Mouse (Mus musculus): ENCODE measurements around the gene Trmt10c. TPM values are rescaled to one million over a fixed set of nuclear protein-coding genes. Genes with fewer than 3 reads are reported as not detected.
"Not testable (repeated sequence)": the region's sequence is repeated elsewhere in the genome, so short reads cannot be mapped to it uniquely, and the experiment has no call there.

The Trmt10c gene
- total RNA-seq (2014; fragmentation: Nextera tagmentation) (24.1 and 26.0 TPM in 2 replicates), total RNA-seq (2017) (38.0 and 49.4 TPM in 2 replicates)

GRCm38 (mm10) chr16:56037138-56038010 is at the start of gene Trmt10c:
Trmt10c (minus strand) TSS chr16:56037819.
- peak; percentile 97 for ATAC-seq (replicated peaks; ENCODE audit: poor library complexity, severe bottlenecking)

- no peak for ATAC-seq (replicated peaks; ENCODE audit: poor library complexity, severe bottlenecking)
These were observed 48.7 kb upstream of the Trmt10c start for GRCm38 (mm10) chr16:56086336-56086735.

GRCm38 (mm10) chr16:56081691-56082090 is 44.1 kb upstream of the Trmt10c start:
- no peak for ATAC-seq (replicated peaks; ENCODE audit: poor library complexity, severe bottlenecking)

GRCm38 (mm10) chr16:56079419-56079818 is 41.8 kb upstream of the Trmt10c start:
- ATAC-seq (replicated peaks; ENCODE audit: poor library complexity, severe bottlenecking) = no peak

GRCm38 (mm10) chr16:56076121-56076869 is 38.7 kb upstream of the Trmt10c start:
- no peak for ATAC-seq (replicated peaks; ENCODE audit: poor library complexity, severe bottlenecking)

- peak; percentile 86 for ATAC-seq (replicated peaks; ENCODE audit: poor library complexity, severe bottlenecking)
These were observed 37.8 kb upstream of the Trmt10c start for GRCm38 (mm10) chr16:56075222-56076111.

GRCm38 (mm10) chr16:56074565-56074964 is 36.9 kb upstream of the Trmt10c start:
- no peak for ATAC-seq (replicated peaks; ENCODE audit: poor library complexity, severe bottlenecking)

DNA sequence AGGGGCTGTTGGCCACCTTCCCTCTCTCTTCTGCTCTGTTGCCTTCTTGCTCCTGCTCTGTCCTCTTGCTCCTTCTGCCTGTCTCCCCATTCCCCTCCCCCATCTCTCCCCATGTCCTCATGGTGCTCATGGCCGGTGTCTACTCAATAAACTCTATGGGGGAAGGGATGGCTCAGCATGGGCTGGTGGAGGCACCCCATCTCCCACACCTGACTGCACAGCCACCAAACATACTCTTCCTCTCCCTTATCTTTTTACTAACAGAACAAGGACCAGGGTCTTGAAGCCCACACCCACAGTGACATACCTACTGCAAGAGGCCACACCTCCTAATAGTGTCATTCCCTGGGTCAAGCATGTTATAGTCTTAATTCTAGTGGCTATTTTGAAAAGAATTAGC is 36.5 kb upstream of the Trmt10c start:
- no peak for ATAC-seq (replicated peaks; ENCODE audit: poor library complexity, severe bottlenecking)

GRCm38 (mm10) chr16:56073150-56073549 is 35.5 kb upstream of the Trmt10c start:
- not testable (repeated sequence) for ATAC-seq (replicated peaks; ENCODE audit: poor library complexity, severe bottlenecking)

- ATAC-seq (replicated peaks; ENCODE audit: poor library complexity, severe bottlenecking) = no peak
These were observed 34.9 kb upstream of the Trmt10c start for GRCm38 (mm10) chr16:56072533-56072932.

DNA sequence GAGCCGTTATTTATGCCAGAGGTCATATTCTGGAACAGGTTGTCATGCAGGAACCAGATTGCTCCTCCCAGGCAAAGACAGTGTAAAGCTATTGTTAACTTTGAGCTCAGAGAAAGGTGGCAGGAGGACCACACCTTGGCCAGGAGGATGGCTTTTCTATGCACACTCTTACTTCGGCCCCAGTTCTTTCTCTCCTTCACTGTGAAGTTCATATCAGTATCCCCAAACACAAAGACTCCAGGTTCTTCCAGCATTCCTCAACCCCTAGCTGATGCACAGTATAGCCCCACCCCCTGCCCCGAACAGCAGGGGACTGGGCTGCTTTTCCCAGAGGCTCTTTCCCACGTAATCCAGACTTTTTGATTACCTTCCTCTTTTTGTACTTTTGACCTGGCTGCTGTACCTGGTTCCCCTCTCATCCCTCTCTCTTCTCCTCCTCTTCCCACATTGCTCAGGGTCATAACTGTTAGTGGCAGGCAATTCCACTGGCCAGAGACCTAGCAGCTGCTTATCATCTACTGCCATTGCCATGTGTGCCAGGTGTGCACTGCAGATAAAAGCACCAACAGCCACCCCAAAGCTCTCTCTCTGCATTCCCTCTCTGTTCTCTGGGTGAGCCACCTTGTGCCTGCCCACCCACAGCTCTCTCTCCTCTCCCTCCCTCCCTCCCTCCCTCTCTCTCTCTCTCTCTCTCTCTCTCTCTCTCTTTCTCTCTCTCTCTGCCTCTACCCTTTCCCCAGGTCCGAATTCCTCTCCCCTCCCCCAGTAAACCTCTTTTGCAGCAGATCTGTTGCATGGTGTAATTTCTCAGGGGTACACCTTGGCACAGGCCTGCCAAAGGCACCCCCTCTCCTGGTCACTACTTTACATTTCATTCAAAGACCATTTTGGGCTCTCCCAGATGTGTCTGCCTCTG is 34.0 kb upstream of the Trmt10c start:
- no peak for ATAC-seq (replicated peaks; ENCODE audit: poor library complexity, severe bottlenecking)

GRCm38 (mm10) chr16:56068523-56069070 is 31.0 kb upstream of the Trmt10c start:
- ATAC-seq (replicated peaks; ENCODE audit: poor library complexity, severe bottlenecking) = no peak

- ATAC-seq (replicated peaks; ENCODE audit: poor library complexity, severe bottlenecking) = no peak
These were observed 28.5 kb upstream of the Trmt10c start for GRCm38 (mm10) chr16:56066113-56066512.

GRCm38 (mm10) chr16:56064334-56064990 is 26.8 kb upstream of the Trmt10c start:
- ATAC-seq (replicated peaks; ENCODE audit: poor library complexity, severe bottlenecking) = peak; percentile 83

DNA sequence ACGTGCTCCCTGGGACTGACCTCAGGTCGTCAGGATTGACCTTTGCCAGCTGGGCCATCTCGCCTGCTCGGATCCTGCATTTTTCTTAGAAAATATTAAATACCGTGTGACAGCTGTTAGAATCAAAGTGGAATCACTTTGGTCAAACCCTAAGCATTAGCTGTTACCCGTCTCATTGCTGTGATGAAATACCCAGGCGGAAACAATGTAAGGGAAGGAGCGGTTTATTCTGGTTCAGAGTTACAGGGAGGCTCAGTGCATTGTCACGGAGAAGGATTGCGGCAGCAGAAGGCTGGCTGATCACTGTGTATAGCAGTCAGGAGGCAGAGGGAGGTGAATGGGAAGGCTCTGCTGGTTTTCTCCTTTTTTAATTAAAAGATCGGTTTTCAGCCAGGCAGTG is 25.4 kb upstream of the Trmt10c start:
- peak; percentile 69 for ATAC-seq (replicated peaks; ENCODE audit: poor library complexity, severe bottlenecking)

GRCm38 (mm10) chr16:56061995-56062594 is 24.5 kb upstream of the Trmt10c start:
- ATAC-seq (replicated peaks; ENCODE audit: poor library complexity, severe bottlenecking) = peak; percentile 78

DNA sequence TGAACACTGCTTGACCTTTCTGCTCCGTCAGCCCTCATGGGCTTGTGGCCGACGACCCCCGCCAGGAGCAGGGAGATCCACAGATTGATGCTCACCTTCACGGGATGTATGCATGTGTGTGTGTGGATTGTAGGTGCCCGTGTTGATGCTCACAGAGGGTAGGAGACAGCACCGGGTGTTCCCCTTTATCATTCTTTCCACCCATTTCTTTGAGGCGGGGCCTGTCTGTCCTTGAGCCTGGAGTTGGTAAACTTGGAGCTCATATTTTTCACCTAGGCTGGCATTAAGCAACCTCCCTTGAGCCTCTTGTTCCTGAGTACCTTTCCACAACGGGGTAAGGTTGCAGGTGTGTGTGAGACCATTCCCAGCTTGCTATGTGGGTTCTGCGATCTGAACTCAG is 20.5 kb upstream of the Trmt10c start:
- no peak for ATAC-seq (replicated peaks; ENCODE audit: poor library complexity, severe bottlenecking)

DNA sequence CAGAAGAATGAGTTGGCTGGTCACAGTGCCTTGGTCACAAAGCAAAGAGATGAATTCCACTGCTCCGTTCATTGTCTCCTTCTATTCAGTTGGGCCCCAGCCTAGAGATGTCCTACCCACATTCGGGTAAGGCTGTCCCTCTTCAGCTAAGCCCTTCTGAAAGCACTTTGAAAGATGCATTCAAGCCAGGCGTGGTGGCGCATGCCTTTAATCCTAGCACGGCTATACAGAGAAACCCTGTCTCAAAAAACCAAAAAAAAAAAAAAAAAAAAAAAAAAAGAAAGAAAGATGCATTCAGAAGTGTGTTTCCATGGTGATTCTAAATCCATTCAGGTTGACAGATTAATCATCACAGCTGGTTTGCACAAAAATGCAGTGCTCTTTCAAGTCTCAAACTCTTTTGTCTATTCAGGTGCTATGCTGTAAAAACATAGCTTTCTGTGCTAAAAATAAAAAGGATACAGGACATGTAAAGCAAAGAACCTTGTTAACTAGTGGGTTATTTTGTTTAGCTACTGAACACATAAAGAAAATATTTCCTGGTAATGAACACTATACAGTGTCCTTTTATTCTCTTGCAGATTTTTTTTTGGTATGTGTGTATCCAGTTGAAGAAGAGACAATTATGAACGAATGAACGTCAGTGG is 19.4 kb upstream of the Trmt10c start:
- ATAC-seq (replicated peaks; ENCODE audit: poor library complexity, severe bottlenecking) = no peak

All from granulocyte monocyte progenitor cell, adult 5-6 weeks (primary cell).